Mouse (Mus musculus) ovary, postnatal 14 days (tissue): ENCODE measurements around the gene Cadm1.

Experiments used
- DNase-seq: peaks from one replicate; pipeline ENCODE4 v3.0.0; 2022; ENCODE audit warnings: low spot score

The Cadm1 gene

DNA sequence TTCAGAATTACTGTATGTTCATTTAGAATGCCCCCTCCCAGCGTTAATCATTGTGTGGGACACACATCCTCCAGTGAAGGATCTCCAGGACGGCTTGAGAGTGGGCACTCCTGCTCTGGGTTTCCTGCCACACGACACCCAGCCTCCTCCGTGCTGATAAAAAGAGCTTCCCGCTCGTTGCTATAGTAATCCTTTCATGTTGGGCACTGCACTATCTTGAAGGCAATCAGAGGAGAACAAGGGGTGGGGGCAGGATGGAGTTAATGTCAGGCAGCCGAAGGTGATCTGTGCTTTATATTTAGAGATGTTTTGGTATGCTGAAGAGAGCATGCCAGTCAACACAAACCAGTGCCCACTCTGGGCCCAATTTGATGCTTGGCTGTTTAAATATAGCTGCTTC is 209.3 kb downstream of the Cadm1 start:
- no peak for DNase-seq

DNA sequence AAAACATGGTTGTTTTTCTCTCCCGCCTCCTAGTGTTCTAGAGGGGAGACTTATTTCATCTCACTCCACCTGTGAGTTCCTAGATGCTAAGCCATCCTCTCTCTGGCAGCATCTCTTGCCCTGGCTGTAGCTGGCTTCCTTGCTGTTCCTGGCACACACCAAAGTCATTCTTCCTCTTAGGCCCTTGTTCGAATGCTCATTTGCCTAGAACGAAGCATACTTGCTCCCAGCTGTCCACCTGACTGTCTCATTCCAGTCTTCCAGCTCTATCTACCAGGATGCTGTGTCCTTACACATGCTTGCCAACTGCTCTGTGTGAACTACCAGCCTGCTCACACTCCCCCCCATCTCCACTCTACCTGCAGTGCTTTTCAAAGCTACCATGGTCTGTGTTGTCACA is 211.8 kb downstream of the Cadm1 start:
- DNase-seq = no peak

DNA sequence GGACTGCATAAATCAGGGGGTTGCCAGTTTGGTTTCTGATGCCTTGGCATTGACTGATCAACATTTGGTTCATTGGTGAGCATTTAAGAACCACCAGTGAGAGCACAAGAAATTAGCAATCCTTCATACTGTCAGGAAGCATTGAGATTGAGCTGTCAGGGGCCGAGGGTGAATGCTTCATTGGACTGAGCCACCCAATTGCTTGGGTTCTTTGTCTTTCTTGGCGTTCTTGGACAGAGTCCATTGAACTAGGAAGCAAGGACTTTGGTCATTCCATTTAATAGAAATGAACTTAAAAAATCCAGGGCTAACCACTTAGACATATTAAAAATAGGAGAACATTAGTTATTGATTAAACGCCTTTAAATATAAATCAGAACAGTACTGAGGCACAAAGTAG is 214.9 kb downstream of the Cadm1 start:
- no peak for DNase-seq

DNA sequence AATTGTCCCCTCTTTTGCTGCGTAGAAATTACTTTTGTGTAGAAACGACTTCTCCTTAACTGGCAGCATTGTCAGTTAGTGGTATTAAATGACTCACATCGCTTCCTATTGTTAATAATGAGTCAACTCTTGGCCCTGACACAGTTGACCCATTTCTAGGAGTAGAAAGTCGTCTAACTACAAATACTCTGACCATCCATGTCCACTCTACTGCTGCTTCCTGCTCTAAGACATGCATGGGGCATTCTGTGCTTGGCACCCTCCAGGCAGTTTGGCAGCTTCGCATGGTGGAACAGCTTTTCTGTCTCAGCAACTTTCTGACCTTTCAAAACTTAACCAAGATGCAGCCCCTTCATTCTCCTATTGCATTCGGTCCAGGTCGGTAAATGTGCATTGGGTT is 215.7 kb downstream of the Cadm1 start:
- DNase-seq = no peak

DNA sequence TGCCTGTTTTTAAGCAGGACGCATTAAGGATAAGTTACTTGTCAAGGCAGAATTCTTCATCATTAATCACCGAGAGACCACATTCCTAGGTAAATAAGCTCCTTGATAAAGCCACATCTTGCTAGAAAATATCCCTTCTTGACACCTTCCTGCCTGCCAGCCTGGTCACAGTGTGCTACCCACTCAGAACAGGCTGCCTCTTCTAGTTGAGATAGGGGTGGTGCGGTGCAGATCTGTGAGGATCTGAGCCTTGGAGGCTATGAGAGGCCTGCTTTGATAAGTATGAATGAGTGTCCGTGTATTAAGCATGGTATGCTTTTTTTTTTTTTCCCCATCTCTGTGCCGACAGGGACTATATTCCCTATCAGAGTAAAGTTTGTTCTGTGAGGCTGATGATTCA is 219.2 kb downstream of the Cadm1 start:
- no peak for DNase-seq

DNA sequence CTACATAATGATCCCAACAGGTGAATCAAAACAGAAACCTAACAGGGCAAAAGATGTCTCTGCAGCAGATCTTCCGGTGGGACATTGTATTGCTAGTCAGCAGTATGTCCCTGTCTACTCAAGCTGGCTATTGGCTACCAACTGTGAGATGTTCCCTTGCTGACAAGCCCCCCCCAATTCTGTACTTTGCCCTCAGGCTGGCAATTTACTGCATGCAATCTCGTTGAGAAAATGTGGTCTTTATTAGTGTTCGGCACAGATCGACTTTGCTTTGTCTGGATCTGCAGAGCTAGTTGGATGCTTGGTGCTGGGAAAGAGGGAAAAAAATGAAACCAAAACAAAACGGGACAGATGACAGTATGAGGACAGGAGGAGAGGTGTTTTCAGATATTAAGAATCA is 222.5 kb downstream of the Cadm1 start:
- no peak for DNase-seq

DNA sequence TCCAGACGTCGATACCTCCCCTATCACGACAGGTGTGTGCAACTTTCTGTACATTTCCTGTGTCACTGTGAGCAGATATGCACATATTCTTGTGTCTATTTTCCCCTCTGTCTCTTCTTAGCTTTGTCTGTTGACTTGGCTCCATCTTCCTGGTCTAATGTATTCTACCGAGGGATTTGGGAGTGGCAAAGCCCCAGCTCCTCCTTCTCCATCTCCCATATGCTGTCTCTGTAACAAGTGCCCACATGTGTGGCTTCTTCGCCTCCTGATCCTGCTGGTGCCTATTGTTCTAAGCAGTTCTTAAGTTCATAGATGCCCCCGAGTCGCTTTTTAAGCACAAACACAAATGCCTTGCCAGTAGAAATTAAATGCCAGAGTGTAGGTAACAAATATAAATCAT is 223.2 kb downstream of the Cadm1 start:
- no peak for DNase-seq

DNA sequence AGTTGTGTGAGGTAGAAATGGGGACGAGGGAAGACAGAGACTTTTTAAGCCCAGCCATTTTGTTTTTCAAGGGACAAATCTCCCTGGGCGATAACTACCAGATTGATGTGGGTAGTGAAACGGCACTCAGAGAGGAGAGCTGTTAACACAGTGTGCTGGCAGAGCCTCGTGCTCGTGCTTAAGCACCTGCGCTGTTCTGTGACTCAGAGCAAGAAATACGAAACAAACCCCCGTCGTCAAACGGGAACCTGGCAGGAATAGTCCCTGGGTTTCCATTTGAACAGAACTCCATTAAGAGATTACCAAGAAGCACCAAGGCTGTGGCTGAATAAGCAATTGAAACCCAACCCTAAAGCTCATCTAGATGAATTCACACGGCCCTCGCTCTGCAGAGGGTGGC is 225.1 kb downstream of the Cadm1 start:
- no peak for DNase-seq

DNA sequence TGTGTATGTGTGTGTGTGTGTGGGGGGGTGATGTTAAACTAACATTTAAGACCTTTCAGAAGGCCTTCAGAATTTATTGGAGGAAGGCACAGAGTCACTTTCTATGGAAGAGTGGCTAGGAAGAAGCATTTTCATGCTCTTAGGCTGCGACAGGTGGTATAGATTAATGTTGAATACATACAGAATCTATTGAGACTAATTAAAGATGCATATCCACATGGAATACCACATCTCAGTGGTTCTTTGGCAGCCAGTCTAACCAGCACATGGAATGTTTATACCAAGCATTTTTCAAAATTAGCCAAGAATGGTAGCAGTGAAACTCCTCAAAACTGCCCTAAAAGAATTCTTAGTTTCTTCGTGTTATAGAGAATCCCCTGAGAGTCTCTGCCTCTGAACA is 227.8 kb downstream of the Cadm1 start:
- no peak for DNase-seq

DNA sequence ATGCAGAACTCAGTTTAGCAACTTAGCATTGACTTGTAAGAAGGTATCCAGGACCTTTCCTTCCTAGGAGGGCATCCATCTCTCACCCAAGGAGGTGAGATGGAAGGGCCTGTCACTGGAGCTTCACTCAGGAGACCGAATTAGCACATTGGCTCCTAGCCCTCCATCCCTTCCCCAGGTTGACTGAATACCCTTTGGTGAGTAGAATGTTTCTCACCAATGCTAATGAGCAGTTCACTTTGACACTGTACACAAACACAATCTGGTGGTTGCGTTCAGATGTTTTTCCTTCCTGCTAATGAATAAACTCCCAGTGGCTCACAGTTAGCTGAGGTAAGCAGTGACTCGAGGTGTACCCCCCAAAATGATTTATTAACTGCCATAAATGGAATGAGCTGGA is 228.3 kb downstream of the Cadm1 start:
- no peak for DNase-seq

DNA sequence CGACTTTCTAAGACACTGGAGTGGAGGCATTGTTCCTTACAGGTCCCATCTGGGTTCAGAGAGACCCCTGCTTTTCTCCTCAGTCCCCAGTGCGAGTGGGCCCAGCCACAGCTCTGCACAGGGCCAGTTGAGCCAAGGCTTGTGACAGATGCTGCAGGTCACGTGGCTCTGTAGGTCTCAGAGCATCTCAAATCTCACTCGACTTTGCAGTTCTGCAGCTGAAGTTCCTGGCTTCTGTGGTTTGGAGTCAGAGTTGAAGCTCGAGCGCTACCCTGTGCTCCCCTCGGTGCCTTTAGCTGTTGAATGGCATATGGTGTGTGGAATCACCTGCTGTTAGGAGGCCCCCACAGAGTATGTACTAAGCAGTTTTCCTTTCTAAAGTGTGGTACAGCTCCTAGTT is 229.8 kb downstream of the Cadm1 start:
- no peak for DNase-seq

DNA sequence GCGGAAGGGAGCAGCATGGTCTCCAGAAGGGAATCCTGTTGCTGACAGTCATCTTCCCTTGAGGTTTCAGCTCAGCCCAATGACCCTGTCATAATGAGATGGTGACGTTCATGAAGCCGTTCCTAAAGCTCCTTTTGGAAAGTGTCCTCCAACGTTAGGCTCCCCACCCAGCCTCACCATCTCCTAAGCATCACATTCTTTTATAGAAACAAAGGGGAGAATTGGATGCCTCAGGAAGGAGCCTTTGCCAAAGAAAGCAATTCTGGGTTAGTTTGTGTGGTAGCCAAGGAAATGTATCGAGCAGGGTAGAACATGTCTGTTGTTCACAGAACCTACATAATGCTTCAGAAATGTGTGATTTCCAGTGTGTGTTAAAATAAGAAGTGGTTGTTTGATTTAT is 231.6 kb downstream of the Cadm1 start:
- no peak for DNase-seq

DNA sequence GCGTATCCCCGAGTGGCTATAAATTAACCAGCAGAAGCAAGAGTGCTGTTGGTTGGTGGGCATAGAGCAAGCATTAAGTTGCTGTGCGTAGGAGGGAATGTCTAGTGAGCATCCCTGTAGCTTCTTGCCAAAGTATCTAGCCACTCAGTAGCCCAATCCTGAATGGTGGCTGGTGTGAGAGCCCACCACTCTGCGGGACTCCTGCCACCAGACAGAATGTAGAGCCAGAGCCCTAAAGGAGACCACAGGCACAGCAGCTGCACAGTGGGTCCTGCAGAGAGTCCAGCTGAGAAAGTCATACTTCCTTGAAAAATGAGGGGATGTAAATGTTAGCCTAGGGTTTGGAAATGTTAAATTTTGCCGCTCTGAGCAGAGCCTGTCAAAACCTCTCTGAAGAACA is 232.9 kb downstream of the Cadm1 start:
- DNase-seq = no peak

DNA sequence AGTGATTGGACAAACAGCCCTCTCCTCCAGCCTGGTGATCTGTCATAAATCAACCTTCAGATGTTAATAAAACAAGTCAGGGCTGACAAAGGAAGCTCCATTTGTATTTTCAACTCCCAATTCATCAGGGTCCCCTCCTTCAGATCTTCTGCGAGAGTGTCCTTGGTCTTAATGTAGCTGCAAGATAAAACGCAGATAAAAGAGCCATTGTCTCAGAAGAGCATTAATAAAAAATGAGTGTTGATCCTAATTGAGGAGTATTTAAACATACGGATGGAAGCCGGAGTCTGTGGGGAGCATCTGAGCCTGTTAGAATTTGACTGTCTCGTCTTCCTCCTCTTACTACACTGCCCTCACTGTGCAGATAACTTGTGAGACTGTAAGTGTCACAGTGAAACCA is 234.9 kb downstream of the Cadm1 start:
- no peak for DNase-seq

DNA sequence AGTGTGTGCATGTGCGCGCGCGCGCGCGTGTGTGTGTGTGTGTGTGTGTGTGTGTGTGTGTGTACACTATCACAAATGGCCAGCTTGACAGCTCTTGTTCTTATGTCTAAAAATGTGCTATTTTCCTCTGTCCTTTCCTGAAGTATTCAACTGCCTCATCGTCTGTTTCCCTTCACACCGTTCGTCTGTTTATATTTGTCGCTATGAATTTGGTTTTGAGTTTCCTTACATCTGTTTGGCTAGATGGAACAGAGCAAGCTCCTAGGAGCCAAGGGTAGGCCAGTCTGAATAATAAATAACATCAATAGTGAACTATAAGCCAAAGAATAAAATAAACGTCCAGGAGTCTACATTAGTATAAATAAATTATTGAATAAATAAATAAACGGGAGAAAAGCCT is 235.3 kb downstream of the Cadm1 start:
- no peak for DNase-seq

DNA sequence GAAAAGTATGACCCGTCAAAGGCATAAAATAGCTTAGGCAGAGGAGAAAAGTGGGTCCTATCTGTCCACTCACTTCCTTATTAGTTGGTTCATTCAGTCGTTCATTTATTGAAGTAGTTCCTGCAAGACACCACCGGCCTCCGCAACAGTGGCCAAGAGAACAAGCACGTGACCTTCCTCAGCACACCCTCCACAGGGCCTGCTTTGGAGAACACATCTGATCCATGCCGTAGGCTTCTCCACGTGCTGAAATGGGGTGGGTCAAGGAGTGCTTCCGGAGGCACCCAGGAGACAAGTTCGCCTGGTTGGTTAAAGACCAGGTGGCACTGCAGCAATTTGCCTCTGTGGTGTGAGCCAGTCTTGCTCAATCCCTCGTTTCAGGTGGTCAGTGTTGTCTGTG is 236.4 kb downstream of the Cadm1 start:
- no peak for DNase-seq

DNA sequence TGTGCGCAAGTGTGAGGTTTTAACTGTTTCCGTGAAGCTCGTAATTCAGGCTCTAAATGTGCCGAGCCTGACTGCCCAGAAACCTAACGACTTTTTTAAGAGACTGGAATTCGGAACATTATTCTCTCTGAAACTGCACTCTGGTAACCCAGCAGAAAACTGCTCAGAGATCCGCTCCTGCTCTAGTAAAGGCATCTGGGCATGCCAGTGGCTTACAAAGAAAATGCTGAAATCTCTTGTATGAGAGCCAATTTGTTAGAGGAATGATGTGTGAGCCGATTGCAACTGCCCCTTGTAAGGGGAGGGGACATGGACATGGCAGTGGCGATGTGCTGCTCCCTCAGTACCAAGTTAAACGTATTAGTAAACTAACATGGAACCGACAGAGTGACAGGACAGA is 240.9 kb downstream of the Cadm1 start:
- no peak for DNase-seq

DNA sequence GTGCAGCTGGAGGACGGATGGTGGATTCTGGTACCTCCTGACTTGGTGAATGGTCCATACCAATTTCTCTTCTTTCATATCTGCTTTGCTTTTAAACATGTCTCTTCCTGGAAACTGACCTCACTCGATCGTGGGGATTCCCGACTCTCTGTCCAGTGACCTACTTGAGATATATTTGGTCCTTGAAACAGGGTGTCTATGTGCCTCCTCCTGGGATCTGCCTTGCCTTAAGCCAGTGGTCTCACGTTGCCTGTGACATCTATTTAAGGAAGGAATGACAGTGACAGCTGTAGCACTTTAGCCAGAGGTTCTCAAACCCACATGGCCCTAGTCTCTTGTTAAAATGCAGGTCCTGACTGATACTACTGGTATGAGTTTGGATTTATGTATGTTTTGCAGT is 242.0 kb downstream of the Cadm1 start:
- DNase-seq = no peak

DNA sequence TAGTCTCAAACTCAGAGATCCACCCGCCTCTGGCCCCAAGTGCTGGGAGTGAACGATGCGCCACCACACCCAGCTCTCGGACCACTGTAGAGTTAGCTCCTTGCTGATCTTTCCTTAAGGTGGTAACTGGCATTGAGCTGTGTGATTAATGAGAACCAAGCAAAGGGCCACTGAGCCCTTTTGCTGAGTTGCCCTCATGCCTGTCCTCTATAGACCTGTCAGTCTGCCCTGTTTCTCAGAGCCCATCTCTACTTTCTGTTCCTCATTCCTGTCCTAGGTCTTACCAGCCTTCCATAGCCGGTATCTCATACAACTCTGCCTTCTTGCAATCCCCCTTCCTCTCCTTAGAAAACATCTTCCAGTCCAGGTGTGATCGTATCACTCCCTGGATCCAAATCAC is 242.8 kb downstream of the Cadm1 start:
- DNase-seq = no peak

DNA sequence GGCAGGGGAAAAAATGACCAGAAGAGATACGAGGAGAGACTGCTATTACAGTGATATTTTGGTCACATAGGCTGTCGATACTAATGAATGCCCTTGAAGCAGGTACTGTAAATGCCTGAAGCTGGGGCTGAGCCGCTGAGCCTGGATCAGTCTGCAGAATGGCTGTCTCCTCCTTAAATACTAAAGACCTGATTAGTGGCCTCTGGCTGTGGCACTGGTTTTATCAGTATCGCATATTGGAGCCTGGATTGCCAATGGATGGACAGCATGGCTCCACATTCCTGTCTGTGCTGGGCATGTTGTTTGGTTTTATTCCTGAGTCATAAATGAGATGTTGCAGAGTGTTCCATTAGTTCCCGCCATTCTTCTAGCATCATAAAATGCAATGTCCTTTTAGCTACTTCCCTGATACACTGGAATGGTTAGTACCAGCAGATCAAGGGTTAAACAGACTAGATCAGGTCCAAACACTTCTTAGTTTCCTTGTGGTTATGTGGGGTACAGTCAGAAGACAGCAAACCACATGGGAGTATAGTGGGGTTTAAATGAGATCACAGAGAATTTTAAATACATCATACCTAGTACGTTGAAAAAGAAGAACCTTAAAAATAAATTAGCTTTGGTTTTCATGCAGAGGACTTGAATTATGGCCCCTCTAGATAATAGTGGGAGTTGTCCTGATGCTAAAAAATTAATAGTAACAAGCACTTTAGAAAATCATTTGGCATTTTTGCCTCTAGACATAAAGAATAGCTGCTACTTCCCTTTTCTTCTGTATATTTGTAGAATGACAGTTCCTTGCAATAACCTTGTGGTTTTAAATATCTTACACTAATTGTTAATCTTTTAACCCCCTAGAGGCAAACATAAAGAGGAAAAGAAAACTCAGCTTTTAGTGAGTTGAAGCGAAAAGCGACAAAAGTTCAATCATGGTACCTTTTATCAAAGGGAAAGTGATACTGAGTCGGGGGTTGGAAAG is 247.3 kb downstream of the Cadm1 start:
- no peak for DNase-seq

DNA sequence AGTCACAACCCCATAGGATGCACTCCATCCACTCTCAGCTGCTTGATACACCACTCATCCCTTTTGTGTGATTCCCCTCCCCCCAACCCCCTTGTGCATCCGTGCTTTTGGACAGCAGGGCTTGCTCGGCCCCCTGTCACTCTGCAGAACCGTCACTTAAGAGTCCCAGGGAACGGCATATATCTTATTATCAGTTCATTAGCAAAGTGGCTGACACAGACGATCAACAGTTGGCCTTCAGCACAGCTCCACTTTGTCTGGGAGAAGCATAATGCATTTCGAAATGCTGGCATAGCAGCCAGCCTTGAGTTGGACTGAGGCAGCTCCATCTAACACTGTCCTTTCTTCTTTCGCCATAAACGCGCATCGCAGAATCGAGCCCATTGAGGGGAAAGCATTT is 248.5 kb downstream of the Cadm1 start:
- no peak for DNase-seq

DNA sequence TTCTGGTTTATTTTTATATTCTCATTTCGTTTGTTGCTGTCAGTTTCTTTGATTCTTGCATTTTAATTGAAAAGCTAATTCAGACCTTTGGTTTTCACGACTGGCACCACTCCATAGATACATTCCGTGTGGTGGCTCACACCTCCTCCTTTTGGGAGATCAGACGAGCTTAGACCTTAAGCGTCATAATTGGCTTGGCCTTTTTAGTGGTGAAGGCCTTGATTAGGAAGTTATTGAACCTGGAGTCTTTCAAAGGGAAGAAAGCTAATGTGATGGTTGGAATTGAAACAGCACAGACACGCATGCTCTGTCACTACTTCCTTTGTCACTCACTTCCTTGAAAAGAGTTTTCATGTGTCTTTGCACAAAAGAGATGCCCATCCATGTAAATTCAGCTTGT is 249.3 kb downstream of the Cadm1 start:
- no peak for DNase-seq

DNA sequence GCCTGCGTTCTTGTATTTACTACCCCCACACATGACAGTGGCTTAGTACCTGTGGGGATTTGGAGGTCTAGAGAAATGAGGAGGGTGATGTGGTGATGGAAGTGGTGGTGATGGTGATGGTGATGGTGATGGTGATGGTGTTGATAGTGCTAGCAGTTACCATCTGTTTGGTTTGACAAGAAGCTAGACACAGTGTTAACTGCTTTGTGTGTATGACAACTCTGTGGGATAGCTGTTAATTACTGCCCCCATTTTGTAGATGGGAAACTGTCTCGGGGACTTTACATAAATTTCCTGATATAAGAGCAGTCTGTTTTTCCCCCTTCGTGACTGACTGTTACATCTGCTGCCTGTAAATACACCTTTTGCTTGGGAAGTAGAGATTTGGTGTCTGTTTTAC is 256.7 kb downstream of the Cadm1 start:
- no peak for DNase-seq

DNA sequence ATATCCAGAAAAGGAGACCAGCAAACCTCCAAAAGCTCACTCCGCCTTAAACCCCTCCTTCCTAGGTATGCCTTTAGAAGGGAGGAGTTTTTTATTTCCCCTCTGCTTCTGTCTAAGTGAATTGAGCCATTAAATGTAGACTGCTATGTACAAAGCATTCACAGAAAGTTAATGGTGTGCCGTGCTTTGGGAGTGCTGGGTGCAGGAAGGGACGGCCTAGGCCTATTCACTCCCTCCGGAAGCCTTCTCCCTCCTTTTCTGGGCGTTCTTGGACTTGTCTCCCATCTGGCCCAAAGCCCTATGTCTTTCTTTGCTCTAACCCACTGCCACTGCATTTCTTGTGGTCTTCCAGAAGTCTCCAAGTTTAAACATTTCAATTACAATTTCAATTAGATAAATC is 268.5 kb downstream of the Cadm1 start:
- no peak for DNase-seq
